Mouse (Mus musculus) gastrocnemius, postnatal 4 days (tissue): Measurements from ENCODE around the gene Tldc2. TPM values are rescaled to one million over a fixed set of nuclear protein-coding genes. Genes with fewer than 3 reads are reported as not detected.

Source experiments
- DNase-seq, 2 experiments: peaks; one replicate each; pipeline ENCODE4 v3.0.0; 2021 to 2022; ENCODE audit warnings: low spot score in 2 of 2, mixed read lengths in 2 of 2
- total RNA-seq, 2 experiments: library from RNA; stranded (reverse); gene quantifications; 2 replicates each; pipeline ENCODE4 v1.2.3; 2021

The Tldc2 gene
- total RNA-seq, 2 experiments from 2014 or later, result not detected

DNA sequence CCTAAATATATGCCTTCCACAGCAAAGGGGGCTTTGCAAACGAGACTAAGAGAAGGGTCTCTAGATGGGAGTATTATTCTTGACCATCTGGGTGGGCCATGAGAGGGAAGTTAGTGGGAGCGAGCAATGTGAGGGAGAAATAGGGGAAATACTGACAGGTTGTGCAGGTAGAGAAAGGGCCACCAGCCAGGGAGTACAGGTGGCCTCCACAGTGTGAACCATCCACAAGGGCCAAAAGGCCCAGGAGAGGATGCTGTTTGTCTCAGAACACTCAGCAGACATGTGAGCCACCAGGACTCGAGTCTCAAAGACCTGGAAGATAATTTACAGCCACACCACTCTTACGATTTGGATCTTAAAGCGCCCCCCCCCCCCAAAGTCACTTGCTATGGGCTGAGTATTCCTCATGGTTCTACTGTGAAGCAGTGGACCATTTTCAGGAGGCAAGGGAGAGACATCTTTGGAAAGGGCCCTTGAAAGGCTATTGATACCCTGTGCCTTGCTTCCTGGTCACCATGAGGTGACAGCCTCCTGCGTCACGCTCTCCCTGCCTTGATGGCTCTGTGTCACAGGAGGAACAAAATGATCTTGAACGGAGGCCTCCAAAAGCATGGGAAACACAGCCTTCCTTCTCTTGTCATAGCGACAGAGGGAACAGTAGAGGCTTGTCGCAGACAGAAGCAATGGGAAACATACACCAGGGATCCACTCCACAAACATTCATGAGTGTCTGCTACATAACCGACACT, 26.1 kb upstream of the Tldc2 start:
- DNase-seq, result no peak

DNA sequence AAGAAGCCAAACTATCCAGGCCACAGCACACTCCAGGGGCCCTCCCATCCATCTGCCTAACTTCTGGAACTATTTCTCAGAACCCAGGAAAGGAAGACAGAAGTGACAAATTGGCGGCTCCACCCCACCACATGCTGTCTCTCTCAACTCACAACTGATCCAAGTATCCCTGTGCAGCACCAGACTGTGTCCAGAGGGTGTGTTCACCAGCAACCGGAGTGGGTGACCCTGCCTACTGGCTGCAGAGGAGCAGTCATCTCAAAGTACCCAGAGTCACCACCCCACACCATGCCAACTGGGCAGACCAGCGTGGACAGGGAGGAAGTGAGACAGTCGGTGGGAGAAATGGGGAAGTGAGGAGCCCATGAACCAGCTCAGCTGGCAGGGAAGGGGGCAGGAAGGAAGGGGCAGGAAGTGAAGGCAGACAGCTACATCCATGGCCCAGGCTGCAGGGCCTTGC, 23.6 kb upstream of the Tldc2 start:
- DNase-seq, result no peak

DNA sequence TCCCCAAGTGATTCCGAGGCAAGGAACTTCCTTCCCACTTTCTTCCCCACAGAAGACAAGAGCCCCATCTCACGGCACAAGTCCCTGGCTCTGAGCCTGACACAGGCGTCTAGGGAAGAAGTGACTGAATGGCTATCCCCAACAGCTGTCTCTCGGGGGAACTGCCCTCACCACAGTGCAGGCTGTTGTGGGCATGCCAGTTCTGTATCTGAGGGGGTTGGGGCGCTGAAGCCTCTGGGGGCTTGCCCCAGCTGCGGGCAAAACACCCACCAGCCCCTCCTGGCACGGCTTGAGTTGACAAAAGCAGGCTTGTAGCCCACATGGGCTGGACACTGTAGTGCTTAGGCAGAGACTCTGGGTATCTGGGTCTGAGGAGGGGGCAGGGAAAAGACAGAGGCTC, 22.7 kb upstream of the Tldc2 start:
- DNase-seq, result no peak

DNA sequence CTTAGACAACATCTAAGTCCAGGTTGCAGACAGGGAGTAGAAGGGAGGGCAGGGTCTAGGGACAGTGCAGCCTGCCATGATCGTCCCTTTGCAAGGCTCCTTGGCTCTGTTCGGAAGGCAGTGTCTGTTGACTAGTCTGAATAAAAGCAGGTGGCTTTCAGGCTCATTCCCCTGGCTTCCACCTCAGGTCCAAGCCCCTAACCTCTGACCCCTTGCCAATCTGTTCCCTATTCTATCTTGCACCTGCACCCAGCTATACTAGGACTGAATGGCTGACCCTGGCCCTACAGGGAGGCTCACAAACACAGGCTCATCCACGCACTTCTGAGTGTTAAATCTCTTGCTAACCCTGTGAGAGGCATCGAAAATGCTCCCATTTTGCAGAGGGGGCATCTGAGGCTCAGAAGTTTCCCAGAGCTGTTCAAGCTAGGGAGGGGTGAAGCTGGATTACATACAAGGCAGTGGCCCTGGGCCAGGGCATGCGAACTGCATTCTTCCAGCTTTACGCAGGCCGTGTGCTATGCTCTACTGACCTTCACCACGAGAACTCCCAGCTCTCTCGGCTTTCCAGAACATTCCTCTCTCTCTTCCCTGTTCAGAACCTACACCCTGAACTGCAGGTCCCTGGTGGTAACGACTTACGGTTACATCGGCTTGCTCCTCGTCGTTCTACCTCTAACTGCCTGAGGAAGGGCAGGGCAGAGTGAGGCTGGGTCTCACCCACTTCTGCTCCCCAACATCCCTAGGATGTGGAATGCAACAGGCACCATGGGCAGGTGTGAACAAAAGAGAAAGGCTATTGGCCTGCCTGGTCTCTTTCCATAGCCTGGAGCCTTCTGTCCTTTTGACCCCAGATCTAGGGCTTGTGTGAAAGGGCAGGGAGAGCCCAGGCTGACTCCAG, 21.6 kb upstream of the Tldc2 start:
- DNase-seq, result peak; percentile 45 to 69

DNA sequence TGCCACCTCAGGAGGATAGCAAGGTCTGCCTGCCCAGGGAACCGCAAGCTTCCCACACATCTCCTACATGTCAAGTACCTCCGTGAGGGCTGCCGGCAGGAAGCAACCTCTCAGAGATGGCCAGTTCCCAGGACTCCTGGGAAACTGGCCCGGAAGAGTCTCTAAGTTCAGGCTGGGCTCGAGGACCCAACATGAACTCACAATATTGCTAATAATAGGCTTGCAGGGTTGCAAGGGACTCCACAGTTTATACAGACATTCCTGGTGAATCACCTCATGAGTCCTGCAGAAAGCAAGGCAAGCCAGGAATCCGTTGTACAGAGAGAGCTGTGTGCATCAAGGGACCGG, 21.0 kb upstream of the Tldc2 start:
- DNase-seq, result no peak

DNA sequence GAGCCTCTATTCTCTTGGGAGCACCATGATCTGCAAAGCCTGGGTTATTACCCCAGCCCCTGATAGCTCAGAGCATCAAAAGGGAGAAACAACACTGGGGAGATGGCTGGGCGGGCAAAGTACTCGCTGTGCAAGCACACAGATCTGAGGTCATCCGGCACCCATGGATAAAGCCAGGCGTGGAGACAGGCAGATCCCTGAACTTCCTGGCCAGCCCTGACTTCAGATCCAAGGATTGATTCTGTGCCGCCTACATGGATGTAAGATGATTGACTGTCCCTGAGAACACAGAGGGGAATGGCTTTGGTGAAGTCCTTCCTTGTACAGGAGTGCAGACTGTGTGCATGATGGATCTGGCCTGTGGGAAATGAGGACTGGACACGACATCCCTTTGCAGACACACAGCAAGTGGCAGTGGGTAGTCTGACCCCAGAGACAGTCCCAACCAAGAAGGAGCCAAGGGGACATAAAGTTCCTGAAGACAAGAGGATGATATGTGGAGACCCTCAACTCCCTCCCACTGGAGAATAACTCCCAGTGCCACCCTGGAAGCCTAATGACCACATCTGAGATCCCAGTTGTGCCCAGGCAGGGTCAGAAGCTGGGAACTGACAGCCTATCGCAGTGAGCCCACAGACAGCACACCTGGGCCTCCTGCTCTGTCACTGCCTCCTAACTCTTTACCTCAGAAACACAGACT, 20.0 kb upstream of the Tldc2 start:
- DNase-seq, result no peak

DNA sequence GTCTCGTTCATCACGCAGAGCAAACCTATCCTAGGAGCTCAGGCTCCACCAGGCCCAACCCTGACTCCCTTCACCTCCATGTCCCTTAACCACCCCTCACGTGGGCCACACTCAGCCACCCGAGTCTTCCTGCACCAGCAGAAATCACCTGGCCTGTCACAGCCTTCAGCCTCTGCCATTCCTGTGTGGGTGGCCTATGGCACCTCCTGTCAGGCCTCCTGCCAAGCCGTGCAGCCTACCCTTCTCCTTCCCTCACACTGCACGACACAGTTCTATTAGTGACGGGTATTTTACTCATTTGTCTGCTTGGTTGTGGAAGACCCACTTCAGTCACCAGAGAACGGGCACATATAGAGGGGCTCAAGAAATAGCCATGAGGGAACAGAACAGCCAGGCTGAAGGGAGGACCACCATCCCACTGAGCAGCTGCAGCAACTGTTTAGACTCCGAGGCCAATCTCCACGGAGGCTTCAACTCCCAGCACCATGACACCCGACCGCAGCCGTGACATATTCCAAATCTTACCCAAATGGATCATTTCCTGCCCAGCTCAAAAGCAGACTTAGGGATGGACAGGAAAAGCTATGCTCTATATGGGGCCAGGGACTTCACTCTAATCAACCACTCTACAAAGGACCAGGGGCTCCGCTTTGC, 18.0 kb upstream of the Tldc2 start:
- no peak for DNase-seq

DNA sequence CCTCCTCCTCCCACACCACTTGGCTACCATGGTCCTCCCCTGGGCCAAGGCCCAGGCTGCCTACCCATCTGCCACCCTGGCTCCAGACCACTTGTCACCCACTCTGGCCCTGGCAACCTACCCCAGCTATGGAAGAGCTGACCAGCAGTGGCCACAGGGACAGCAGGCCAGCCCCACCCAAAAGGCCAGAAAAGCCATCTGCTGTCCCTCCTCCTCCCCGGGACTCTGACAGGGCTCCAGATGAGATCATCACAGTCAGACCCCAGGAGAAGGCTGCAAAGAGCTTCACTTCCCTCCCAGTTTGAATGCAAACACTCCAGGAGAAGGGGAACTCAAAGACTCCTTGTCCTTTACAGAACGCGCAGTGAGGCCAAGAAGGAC, 17.5 kb upstream of the Tldc2 start:
- peak in 1 of 2 experiments; percentile 65 for DNase-seq

DNA sequence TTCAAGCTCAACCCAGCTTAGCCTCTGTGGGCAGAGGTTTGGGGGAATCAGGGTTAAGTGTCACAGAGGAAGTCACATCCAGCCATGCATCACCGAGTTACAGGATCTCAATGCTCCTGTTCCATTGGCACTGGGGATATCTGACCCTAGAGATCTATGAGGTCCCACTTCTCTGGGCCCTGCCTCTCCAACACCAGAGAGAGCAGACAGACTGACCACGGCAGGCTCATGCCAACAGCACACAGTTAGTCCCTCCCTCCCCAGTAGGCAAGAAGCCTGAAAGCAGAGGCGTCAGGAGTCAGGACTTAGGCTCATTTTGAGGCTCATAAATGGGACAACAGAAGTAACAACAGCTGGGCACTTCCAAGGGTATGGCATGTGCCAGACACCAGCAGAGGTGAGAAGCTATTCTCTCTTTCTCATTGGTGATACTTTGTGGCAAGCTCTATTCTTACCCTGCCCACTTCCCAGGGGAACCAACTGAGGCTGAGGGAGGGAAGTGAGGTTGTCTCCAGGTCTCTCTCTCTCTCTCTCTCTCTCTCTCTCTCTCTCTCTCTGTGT, 17.0 kb upstream of the Tldc2 start:
- DNase-seq, result no peak

DNA sequence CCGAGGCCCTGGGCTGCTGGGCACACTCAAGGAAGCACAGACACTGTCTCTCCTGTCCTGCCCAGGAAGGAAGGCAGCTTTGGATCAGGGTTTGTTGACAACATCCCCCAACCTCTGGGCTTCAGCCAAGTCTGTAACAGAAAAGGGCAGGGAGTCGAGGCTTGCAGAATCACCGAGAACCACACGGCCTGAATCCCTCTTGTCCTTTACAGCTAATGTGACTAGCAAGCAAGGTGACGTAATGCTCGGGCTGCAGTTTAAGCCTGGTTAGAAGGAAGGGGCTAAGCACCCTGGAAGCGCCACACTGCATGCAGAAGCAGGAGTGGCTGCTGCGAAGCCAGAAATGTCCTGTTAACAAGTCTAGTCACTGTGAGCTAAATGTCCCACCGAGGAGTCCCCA, 16.5 kb upstream of the Tldc2 start:
- DNase-seq, result peak in 1 of 2 experiments; percentile 48

DNA sequence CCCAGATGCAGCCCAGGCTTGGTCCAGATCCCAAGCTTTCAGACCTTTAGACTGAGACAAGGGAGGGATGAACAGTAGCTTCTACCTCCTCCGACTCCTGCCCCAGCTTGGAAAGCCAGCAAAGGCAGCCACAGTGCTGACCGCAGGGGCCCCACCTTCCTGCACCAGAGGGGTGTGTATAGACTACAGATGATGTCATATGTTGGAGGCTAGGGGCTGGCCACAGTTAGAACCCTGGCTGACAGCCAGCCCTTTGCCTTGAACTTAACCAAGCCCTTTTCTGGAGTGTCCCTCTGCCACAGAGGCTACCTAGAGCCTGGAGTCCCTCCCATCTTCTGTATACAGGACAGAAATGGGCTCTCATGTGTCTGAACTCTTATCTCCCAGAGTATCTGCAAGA, 15.3 kb upstream of the Tldc2 start:
- DNase-seq, result peak; percentile 59 to 77

DNA sequence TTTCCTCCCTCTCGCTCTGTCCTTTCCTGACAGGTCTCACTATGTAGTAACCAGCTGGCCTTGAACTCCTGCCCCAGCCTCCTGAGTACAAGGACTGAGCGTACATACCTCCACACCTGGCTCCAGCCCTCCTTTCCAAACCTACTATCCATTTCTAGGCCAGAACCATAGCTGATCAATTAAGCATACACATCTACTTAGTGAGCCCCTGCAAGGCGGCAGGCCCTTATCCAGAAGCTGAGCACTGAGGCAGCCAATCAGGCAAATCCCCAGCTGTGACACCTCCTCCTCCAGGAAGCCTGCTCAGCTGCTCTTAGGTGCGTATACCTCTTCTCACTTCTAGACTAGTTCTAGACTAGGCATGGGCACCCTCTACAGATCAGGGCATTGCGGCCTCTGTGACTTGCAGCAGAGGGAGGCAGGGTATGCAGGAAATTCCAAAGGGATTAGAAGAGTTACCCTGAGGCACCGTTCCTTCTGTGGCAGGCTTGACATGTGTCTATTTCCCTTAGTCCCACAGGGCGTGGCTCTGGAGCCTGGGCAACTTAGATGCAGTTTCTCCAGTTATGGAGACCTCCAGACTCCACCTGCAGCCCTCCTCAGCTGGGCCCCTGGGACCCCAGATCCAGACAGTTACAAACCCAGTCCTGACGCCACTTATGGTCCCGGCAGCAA, 14.4 kb upstream of the Tldc2 start:
- DNase-seq, result no peak

DNA sequence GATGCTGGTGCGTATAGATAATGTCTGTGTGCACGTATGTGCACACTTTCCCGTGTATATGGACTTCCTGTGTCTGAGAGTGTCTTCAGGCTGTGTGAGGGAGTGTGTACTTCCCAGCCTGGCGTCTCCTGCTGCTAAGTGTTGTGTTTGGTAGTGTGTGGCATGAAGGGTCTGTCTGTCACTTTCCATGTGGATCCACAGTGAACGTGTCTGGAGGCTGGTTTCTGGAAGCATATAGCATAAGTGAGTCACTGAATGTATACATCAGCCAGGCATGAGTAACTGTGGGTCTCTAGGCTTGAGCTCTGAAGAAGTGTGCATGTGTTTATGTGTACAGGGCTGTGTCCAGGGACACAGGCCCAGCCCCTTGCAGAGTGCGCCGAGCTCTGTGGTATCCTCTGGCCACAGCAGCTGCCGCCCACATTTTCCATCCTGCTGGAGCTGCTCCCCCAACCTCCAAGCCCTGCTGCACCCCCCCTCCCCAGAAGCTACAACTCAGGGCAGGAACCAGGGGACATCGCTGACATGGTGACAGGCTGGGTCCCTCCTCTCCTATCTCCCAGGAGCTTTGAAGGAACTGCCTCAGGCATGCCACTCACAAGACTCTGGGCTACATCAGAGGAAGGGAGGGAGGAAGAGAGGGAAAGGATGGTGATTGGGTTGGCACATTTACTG, 13.3 kb upstream of the Tldc2 start:
- no peak for DNase-seq

DNA sequence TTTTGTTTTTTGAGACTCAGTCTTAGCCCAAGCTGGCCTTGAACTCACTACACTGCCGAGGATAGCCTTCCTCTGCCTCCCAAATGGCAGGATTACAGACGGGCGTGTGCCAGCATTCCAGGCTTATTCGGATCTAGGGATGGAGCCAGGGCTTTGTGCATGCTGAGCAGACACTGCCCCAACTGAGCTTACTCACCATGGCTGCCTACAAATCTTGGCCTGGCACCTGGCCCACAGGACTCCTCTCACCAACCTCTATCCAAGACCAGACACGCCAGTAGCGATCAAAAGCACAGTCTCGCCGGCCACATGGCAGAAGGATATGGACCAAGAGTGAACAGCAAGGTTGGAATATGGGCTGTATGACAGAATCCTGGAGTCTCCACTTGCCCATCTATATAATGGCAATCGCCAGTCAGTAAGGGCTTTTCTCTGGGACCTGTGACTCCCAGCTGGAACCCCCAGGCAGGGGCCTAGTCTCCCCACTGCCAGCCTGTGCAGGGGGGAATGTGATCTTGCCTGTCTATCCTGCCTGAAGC, 12.6 kb upstream of the Tldc2 start:
- peak in 1 of 2 experiments; percentile 63 for DNase-seq

DNA sequence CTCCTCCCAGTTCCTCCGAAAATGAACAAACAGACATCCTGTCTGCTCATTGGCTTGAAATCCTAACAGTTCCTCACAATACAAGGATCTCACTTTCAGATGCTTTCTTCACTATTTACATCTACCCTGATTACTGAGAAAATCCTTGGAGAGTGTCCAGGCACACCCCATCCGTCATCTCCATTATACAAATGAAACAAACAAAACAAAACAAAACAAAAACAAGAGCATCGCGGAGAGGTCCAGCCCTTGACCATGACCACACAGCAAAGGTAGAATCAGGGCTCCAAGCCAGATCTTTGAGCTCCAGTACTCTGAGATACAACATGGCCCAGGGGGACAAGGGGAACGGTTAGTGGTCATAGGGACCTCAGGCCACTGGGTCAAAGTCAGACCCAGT, 12.1 kb upstream of the Tldc2 start:
- DNase-seq, result no peak

DNA sequence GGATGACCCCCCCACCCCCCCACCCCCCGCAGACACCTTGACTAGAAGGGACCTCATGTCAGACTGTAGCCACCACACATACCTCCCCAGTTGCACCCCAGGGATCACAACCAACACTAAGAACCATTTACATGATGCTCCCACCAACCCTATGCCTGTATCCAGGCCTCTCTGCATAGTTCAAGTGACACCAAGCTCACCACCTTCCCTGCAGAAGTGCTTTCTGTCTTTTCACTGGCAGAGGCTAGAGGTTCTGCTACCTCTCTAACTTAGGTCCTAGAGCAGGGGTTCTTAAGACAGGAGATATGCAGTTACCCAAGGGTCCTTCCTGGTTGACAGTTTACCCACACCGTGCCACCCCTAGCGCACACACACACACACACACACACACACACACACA, 11.6 kb upstream of the Tldc2 start:
- DNase-seq, result no peak

DNA sequence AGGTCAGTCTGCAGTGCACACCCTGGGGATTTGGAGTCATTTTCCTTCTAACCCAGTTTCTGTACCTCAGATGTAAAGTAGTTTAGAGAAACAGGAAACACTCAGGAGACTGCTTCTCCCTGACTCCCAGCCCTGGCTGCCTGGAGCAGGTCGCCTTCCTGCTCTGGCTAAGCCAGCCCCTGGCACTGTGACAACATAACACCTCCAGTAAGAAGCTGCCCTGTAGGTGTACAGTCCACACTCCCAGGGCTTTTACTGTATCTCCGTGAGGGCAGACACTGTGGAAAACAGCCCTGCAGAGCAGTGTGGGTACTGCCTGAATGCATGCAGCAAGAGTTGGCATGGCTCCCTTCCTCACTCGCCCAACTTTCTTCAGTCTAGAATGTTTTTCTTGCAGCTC, 11.2 kb upstream of the Tldc2 start:
- DNase-seq, result no peak

DNA sequence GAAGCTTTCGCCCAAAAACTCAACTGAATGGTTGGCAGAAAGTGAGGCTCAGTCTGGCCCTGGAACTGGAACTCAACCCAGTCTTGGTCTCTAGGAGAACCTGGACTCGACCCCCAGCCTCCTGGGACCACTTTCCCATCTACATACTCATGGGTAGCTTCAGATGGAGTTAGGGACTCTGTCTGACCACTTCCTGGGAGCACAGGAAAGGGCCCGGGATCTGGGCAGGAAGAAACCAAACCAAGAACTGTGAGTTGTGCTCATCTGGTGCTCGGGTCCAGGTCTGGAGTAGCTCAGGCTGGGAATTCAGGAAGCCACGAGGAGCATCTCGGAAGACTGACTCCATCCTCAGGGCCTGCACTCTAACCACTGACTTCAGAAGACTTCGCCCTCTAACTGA, 10.3 kb upstream of the Tldc2 start:
- no peak for DNase-seq

DNA sequence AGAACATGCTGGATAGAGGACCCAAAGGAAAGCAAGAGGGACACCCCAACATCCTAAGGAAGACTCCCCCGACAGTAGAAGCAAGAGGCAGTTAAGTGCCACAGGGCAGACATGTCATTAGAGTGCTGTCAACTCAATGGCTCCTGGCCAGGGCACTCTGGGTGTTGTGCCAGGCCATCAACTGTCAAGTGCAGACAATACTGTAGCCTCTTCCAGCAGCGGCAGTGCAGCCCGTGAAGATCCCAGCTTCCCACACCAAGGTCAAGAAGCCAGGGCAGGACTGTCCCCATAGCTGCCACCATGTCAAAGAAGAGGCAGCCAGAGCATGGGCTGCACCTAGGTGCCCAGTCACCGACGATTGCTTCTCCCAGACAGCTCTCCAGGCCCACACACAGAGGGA, 9.7 kb upstream of the Tldc2 start:
- DNase-seq, result peak in 1 of 2 experiments; percentile 61

DNA sequence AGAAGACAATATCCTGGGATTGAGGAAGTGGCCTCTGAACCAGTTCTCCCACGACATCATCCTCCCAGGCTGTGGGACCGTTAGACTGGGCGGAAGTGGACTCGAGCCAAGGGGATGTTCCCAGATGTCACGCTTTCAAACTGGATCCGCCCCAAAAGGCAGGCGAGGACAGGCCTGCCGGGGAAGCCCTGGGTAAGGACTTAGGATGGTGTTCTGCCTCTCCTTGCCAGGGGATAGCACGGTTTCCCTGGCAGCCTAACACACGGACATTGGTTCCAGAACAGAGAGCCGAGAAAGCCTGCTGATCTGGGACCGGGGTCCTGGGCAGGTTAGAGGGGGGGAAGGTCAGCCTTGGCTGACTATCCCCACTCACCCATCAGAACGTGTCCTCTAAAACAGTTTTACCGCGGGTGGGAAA, 9.2 kb upstream of the Tldc2 start:
- DNase-seq, result peak; percentile 84 to 92
